Mouse (Mus musculus): ENCODE measurements at regions not wholly inside any gene's neighbourhood (a gene's known extent, or its start where the extent isn't known, plus 50 kb on each side); places are given as distances from the start of the nearest gene placed in this dataset.

- H3K27me3 ChIP-seq (replicated peaks; ENCODE audit: control insufficient read depth, insufficient read depth, low read length): no peaks in the 10 kb centered on the region
- no peaks in the 10 kb centered on the region for H3K9me3 ChIP-seq (replicated peaks; ENCODE audit: control insufficient read depth, low read length)
- H3K36me3 ChIP-seq (ENCODE audit: control insufficient read depth, insufficient read depth, low read length): no peaks in the 10 kb centered on the region
- H3K4me3 ChIP-seq (ENCODE audit: low read depth, low read length): no peak overlapping the region
- no peaks in the 10 kb centered on the region for H3K4me1 ChIP-seq (ENCODE audit: control insufficient read depth, insufficient read depth, low read length)
- ATAC-seq (no peak), DNase-seq (ENCODE audit: low spot score) (no peak)
- H3K27ac ChIP-seq (ENCODE audit: low read depth, low read length): no peak overlapping the region
- no peak overlapping the region for H3K4me2 ChIP-seq (ENCODE audit: low read length)
- no peak overlapping the region for H3K9ac ChIP-seq (ENCODE audit: low read length)
Measured at GRCm38 (mm10) chr17:60717931-60718621, 1704.9 kb upstream of the Nudt12 start.

GRCm38 (mm10) chr17:60717494-60717893, 1704.3 kb upstream of the Nudt12 start:
- 81% methylated on average over 2 of the region's 2 CpGs for WGBS
- H3K36me3 ChIP-seq (ENCODE audit: control insufficient read depth, insufficient read depth, low read length): no peaks in the 10 kb centered on the region
- ATAC-seq: no peak
- DNase-seq (ENCODE audit: low spot score): no peak
- no peak overlapping the region for H3K4me3 ChIP-seq (ENCODE audit: low read depth, low read length)
- H3K9me3 ChIP-seq (replicated peaks; ENCODE audit: control insufficient read depth, low read length): no peaks in the 10 kb centered on the region
- no peak overlapping the region for H3K4me2 ChIP-seq (ENCODE audit: low read length)
- H3K9ac ChIP-seq (ENCODE audit: low read length): no peak overlapping the region
- H3K27ac ChIP-seq (ENCODE audit: low read depth, low read length): no peak overlapping the region
- H3K4me1 ChIP-seq (ENCODE audit: control insufficient read depth, insufficient read depth, low read length): no peaks in the 10 kb centered on the region
- no peaks in the 10 kb centered on the region for H3K27me3 ChIP-seq (replicated peaks; ENCODE audit: control insufficient read depth, insufficient read depth, low read length)
